Mouse (Mus musculus) embryonic facial prominence, embryonic 13.5 days (tissue): Measurements from ENCODE around the gene Trp53bp2. TPM values are rescaled to one million over a fixed set of nuclear protein-coding genes. Genes with fewer than 3 reads are reported as not detected.

Experiments used
- ATAC-seq: fragments of 200-750 bp; cut with Nextera tagmentation; 2 replicates; pipeline ENCODE4 v1.8.0; 2017; ENCODE audit warnings: low read depth; ENCODE audit not compliant: insufficient number of reproducible peaks, insufficient read depth, low FRiP score, low TSS enrichment
- H3K27ac ChIP-seq: fragments of 300-500 bp; sonication (generic); 2 replicates; pipeline ENCODE4 v1.5.1; 2015; ENCODE audit warnings: moderate library complexity, mild to moderate bottlenecking, inconsistent platforms
- H3K27me3 ChIP-seq: fragments of 300-500 bp; sonication (generic); 2 replicates; pipeline ENCODE4 v1.6.1; 2015; ENCODE audit warnings: mild to moderate bottlenecking, inconsistent platforms
- H3K36me3 ChIP-seq: fragments of 300-500 bp; sonication (generic); 2 replicates; pipeline ENCODE4 v1.6.1; 2015; ENCODE audit warnings: mild to moderate bottlenecking, inconsistent platforms
- H3K4me1 ChIP-seq: fragments of 300-500 bp; sonication (generic); 2 replicates; pipeline ENCODE4 v1.6.1; 2015; ENCODE audit warnings: inconsistent platforms
- H3K4me2 ChIP-seq: fragments of 300-500 bp; sonication (generic); 2 replicates; pipeline ENCODE4 v1.6.1; 2015; ENCODE audit warnings: moderate library complexity, mild to moderate bottlenecking, inconsistent platforms
- H3K4me3 ChIP-seq: fragments of 300-500 bp; sonication (generic); 2 replicates; pipeline ENCODE4 v1.5.1; 2015; ENCODE audit warnings: mild to moderate bottlenecking, inconsistent platforms
- H3K9ac ChIP-seq: fragments of 300-500 bp; sonication (generic); 2 replicates; pipeline ENCODE4 v1.6.1; 2015; ENCODE audit warnings: mild to moderate bottlenecking, inconsistent platforms
- H3K9me3 ChIP-seq: fragments of 300-500 bp; sonication (generic); 2 replicates; pipeline ENCODE4 v1.6.1; 2016; ENCODE audit warnings: inconsistent platforms
- WGBS: fragments of 180-500 bp; shearing (Covaris S2); methylation state at CpG from one replicate; pipeline ENCODE4 v1.1.7; 2015; ENCODE audit warnings: mixed read lengths; 5-methylcytosine and 5-hydroxymethylcytosine counted together
- polyA plus RNA-seq: library from polyadenylated mRNA; unstranded; fragments of >200 nt; fragmentation: Nextera tagmentation; extraction: Ambion mirVana; gene quantifications from 2 replicates; pipeline ENCODE4 v1.2.1, GENCODE M21; 2015

The Trp53bp2 gene
- polyA plus RNA-seq, 1 experiment from 2014 or later, result 25.2 TPM

DNA sequence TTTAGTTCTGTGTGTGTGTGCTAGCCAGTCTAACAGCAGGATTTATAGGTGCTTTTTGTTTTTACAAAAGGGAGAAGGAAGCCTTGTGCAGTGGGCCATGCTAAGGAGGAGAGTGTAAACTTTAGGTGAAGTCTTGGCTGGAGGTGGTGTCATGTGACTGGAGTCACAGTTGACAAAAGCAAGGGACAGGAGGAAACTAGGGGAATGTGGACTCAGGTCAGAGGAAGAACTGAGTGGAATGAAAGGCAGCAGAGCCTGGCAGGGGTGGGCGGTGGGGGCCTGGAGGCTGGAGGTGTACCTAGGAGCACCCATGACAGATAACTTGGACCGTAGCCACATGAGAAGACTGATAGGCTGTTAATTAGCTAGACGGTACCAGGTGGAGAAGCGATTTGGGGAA, 56.3 kb downstream of the Trp53bp2 start:
- peaks cover 60% of the 10 kb centered on the region for H3K36me3 ChIP-seq
- 76% methylated on average over 4 of the region's 4 CpGs for WGBS
- no peak for ATAC-seq

DNA sequence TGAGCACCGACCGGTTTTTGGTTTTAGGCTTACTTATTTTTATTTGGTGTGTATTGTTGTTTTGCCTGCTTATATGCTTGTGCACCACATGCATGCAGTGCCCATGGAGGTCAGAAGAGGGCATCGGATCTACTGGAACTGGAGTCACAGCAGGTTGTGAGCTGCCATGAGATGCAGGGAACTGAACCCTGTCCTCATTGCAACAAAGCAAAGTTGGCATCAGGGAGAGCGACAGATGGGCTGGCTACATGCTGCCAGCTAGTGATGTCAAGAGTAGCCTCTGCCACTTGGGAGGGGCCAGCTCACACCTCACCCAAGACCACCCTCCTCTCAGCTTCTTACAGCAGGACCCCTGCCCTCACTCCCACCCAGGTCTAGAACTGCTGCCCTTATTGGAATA, 57.0 kb downstream of the Trp53bp2 start:
- 95% methylated on average over 4 of the region's 4 CpGs for WGBS
- Histone ChIP-seq H3K27ac (no peak overlapping the region), H3K36me3 (peaks cover 67% of the 10 kb centered on the region), H3K27me3 (no peaks in the 10 kb centered on the region), H3K9me3 (no peaks in the 10 kb centered on the region), H3K9ac (no peak overlapping the region), H3K4me3 (no peak overlapping the region), H3K4me2 (no peak overlapping the region), H3K4me1 (no peaks in the 10 kb centered on the region)
- no peak for ATAC-seq

More for the DNA sequence above, 56.3 kb downstream of the Trp53bp2 start:
- H3K9me3 ChIP-seq, result no peaks in the 10 kb centered on the region
- H3K4me2 ChIP-seq, result no peak overlapping the region
- H3K27ac ChIP-seq, result no peak overlapping the region
- no peaks in the 10 kb centered on the region for H3K27me3 ChIP-seq
- H3K9ac ChIP-seq, result no peak overlapping the region
- H3K4me3 ChIP-seq, result no peak overlapping the region
- H3K4me1 ChIP-seq, result no peaks in the 10 kb centered on the region

DNA sequence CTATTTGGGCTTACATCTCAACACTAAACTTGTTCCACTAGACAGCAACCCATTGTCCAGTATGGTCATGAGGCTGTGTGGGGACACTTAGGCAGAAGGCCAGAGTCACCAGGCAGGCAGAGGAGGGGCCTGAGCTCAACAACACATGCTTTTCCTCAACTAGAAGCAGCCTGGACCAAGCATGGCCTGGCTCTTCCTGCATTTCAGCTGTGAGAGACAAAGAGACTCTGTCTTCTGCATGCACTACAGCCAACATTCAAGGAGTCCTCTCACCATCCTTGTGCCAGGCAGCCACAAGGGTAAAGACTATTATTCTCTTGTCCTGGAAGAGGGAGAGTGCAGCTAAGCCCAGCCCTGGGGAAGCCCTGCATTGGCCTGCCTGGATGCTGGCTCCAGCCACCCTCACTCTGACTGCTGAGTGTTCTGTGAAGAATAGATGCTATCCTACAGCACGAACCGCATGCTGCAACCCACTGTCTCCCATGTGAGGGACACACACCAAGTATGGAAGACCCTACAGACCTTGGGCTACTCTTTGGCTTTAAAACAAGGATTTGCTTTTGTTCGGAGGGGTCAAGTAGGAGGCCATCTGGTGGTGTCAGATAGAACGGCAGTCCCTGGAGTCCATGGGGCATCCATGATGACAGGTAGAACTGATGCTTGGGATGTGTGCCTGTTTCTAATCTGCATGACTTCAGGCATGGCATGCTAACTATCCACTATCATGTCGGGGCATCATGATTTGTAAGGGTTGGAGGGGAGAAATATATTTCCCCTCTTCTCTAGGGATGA, 66.2 kb downstream of the Trp53bp2 start:
- H3K27ac ChIP-seq, result no peak overlapping the region
- H3K9ac ChIP-seq, result no peak overlapping the region
- ATAC-seq, result no peak
- H3K9me3 ChIP-seq, result no peaks in the 10 kb centered on the region
- H3K36me3 ChIP-seq, result peaks cover 98% of the 10 kb centered on the region
- no peaks in the 10 kb centered on the region for H3K27me3 ChIP-seq
- 84% methylated on average over 5 of the region's 5 CpGs for WGBS
- no peak overlapping the region for H3K4me3 ChIP-seq
- H3K4me2 ChIP-seq, result no peak overlapping the region
- no peaks in the 10 kb centered on the region for H3K4me1 ChIP-seq

DNA sequence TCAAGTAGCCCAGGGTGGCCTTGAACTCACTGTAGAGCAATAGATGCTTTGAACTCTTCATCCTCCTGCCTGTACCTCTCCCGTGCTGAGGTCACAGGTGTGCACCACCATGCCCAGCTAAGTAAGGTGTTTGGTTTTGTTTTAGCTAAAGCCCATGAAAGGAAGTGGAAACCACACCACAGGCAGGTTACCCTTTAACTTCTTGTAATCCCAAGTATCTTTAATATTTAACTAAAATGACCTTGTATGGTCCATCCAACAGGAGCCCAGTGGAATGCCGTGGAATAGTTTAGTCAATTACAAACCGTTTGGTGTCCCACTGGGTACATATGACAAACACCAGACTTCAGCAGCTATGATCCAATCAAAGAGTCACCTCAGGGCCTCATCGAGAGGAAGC, 70.0 kb downstream of the Trp53bp2 start:
- Histone ChIP-seq H3K4me2 (no peak overlapping the region), H3K4me3 (no peak overlapping the region), H3K36me3 (peaks cover 98% of the 10 kb centered on the region), H3K4me1 (no peaks in the 10 kb centered on the region), H3K27me3 (no peaks in the 10 kb centered on the region), H3K9ac (no peak overlapping the region), H3K9me3 (no peaks in the 10 kb centered on the region), H3K27ac (no peak overlapping the region)
- ATAC-seq, result no peak
- WGBS, result 88% methylated on average over 4 of the region's 4 CpGs

DNA sequence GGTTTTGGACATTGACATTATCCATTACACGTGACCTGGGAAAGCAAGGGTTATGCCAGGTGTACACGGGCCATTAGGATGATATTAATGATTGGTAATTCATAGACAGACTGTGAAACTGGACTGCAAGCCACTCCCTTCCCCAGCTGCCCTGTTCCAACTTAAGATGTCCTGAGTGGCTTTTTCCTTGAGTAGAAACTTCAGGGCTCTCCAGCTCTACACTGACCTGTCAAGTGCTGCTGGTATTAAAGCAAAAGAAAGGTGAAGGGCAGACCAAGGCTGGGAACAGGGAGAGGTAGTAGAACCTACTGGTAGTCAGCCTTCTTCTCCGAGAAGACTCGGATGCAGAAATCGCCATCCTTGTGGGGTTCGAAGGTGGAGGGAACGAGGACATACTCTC, 72.2 kb downstream of the Trp53bp2 start:
- Histone ChIP-seq H3K9me3 (no peaks in the 10 kb centered on the region), H3K9ac (no peak overlapping the region), H3K27me3 (no peaks in the 10 kb centered on the region), H3K27ac (no peak overlapping the region), H3K36me3 (peaks cover 95% of the 10 kb centered on the region), H3K4me1 (no peaks in the 10 kb centered on the region), H3K4me2 (no peak overlapping the region), H3K4me3 (no peak overlapping the region)
- ATAC-seq, result no peak
- 94% methylated on average over 7 of the region's 7 CpGs for WGBS

DNA sequence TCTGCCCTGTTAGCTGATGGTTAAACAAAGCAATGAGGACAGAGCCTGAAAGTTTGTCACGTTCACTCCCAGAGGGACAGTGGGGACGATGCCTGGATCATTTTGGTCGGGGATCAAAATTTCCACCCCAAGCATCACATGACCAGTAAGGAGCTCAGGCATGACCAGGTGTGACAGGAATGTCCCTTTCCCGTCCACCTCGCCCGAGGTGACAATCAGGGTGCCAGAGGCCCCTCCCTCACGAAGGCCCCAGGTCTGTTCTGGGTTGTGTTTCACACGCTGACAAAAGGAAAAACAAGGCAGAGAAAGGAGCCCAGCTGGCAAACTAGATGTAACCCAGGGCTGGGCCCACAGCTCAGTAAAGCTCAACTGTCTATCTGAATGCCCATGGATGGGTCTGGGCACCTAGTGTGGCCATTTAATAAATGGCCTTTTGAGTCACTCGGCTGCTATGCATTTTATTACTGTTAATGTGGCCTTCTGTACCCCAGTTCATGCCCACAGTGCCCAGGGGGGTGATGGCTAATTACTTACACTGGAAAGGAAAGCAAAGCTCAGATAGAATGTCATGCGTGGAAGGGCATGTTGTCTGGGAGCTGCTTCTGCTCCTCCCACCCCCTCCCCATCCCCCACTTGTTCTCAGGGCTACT, 72.8 kb downstream of the Trp53bp2 start:
- H3K4me1 ChIP-seq, result no peaks in the 10 kb centered on the region
- H3K27ac ChIP-seq, result no peak overlapping the region
- no peaks in the 10 kb centered on the region for H3K9me3 ChIP-seq
- 85% methylated on average over 10 of the region's 10 CpGs for WGBS
- H3K4me3 ChIP-seq, result no peak overlapping the region
- H3K36me3 ChIP-seq, result peaks cover 96% of the 10 kb centered on the region
- no peak overlapping the region for H3K9ac ChIP-seq
- ATAC-seq, result no peak
- H3K27me3 ChIP-seq, result no peaks in the 10 kb centered on the region
- no peak overlapping the region for H3K4me2 ChIP-seq

DNA sequence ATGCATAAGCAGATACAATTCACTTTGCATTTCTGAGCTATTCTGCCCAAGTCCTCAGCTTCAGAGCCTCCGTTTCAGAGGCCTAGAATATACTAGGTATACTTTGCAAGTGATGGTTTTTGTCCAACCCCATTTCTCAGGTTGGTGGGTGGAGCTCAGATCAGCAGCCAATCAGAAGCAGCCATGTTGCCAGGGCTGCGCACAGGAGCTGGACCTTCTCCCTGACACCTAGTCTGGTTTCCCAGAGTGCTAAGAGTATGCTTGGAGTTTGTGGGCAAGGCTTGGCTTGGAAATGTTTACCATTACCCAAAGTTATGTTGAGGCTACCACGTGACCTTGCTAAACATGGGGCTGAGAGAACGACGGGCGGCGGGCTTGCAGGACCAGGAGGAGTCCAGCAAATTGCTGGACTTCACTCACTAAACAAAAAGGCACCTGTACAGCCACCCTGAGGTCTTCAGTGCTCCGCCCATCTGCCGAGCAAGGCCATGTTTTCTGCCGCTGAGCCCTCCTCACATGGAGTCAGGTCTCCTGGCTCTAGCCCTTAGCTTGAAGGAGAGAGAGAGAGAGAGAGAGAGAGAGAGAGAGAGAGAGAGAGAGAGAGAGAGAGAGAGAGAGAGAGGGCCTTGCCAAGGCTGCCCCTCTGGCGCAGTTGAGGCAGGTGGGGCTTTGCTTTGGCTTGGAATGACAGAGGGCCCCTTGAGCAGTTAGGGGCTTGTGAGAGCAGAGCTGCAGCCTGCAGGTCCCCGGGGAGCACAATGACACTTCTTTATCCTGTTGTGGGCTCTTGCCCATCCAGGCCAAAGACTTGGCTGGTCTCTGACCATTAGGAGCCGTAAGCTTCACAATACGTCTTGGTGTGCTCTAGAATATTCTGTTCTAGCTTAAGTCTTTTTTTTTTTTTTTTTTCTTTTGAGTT, 74.3 kb downstream of the Trp53bp2 start:
- H3K4me3 ChIP-seq, result no peak overlapping the region
- 91% methylated on average over 14 of the region's 14 CpGs for WGBS
- H3K27ac ChIP-seq, result no peak overlapping the region
- H3K4me2 ChIP-seq, result no peak overlapping the region
- no peaks in the 10 kb centered on the region for H3K9me3 ChIP-seq
- no peak for ATAC-seq
- no peaks in the 10 kb centered on the region for H3K4me1 ChIP-seq
- no peaks in the 10 kb centered on the region for H3K27me3 ChIP-seq
- peaks cover 95% of the 10 kb centered on the region for H3K36me3 ChIP-seq
- no peak overlapping the region for H3K9ac ChIP-seq

DNA sequence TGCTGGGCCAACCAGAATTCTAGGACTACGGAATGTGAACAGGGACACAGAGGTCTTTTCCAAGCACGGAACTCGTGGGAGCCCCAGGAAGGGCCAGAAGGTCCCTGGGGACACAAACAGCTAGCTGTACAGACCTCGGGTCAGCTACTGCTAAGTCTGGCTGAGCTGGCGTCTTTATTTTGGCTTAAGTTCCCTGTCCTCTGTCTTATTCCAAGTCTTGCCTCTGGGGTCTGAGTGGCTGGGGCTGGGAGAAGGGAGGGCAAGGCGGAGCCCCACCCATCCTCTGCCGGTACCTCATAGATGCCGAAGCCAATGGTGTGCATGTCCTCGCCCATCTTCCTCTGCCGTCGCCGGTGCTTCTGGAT, 74.9 kb downstream of the Trp53bp2 start:
- Histone ChIP-seq H3K4me1 (no peaks in the 10 kb centered on the region), H3K4me3 (no peak overlapping the region), H3K9ac (no peak overlapping the region), H3K4me2 (no peak overlapping the region), H3K9me3 (no peaks in the 10 kb centered on the region), H3K36me3 (peaks cover 95% of the 10 kb centered on the region), H3K27me3 (no peaks in the 10 kb centered on the region), H3K27ac (no peak overlapping the region)
- WGBS, result 87% methylated on average over 12 of the region's 12 CpGs
- no peak for ATAC-seq

DNA sequence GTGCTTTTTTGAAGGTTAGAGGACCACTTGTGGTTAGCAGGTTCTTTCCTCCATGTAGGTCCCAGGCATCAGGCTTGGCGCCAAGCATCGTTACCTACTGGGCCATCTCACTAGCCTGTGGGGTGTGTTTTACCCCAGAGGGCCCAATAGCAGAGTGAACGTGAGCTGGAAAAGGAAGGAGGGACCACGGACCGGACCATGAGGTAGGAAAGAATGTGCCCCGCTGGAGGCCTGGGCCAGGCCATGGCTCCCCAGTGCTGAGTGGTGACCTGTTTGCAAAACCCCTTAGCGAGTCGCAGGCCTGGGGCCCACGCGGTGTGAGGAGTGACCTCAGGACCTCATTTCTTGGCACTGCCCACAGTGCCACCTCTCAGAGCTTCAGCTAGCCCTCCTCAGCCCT, 79.5 kb downstream of the Trp53bp2 start:
- ATAC-seq, result no peak
- H3K4me2 ChIP-seq, result no peak overlapping the region
- H3K4me1 ChIP-seq, result 0 out of 2 replicates have a peak, but pooled peaks cover 7% of the 10 kb centered on the region
- H3K36me3 ChIP-seq, result peaks cover 85% of the 10 kb centered on the region
- no peaks in the 10 kb centered on the region for H3K9me3 ChIP-seq
- H3K4me3 ChIP-seq, result no peak overlapping the region
- H3K9ac ChIP-seq, result no peak overlapping the region
- no peak overlapping the region for H3K27ac ChIP-seq
- 91% methylated on average over 10 of the region's 10 CpGs for WGBS
- H3K27me3 ChIP-seq, result no peaks in the 10 kb centered on the region

DNA sequence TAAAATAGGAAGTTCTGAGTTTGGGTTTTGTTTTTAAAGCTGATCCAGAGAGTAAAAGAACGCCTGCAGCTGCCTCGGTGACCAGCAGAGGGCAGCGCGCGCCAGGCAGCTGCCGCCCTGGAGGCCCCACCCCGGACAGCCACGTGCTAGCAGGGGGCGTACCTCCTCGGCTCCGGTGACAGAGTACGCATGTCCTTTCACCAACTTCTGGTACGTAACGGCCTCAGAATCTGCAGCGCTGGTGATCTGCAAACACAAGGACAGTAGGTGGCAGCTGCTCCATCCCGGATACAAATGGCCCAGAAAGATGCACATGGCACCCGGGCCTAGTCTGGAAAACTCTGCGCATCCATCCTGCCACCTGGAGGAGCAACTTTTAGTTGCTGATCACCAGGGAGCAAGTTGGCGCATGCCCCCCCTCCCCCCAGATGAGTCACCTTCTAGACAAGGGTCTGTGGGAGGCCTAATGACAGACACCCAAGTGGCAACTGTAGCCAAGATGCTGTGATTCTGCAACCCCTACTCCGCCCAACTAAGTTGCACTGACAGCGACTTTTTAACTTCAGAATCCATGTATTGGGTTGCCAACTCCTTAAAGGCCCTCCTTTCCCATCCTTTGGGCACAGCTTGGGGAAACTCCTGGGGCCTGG, 81.0 kb downstream of the Trp53bp2 start:
- H3K4me3 ChIP-seq, result peak overlapping the region; percentile 25
- peak overlapping the region; percentile 39 for H3K27ac ChIP-seq
- 10% methylated on average over 21 of the region's 21 CpGs for WGBS
- H3K9ac ChIP-seq, result peak overlapping the region; percentile 47; the same call in 1 of the 2 replicates
- ATAC-seq, result peak; percentile 86
- H3K4me1 ChIP-seq, result 0 out of 2 replicates have a peak, but pooled peaks cover 10% of the 10 kb centered on the region
- no peaks in the 10 kb centered on the region for H3K27me3 ChIP-seq
- H3K4me2 ChIP-seq, result peak overlapping the region; percentile 56
- no peaks in the 10 kb centered on the region for H3K9me3 ChIP-seq
- H3K36me3 ChIP-seq, result peaks cover 74% of the 10 kb centered on the region

DNA sequence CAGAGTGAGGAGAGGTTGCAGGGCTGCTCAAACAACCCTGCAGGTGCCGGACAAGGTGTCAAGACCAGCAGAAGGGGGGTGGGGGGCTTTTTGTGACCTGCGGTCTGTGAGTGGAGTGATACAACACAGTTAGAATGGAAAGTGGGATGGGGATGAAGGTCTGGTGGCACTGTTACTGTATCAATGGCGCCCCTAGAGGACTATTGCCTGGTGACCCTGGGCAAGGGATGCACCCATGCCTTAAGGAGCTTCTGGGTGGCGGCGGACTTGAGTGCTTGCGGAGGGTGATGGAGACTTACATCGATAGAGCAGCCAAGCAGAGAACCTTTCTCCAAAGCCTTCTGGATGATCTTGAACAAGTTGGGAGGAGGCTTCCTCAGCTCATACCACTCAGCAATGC, 81.6 kb downstream of the Trp53bp2 start:
- no peak overlapping the region; the same call in 1 of the 2 replicates for H3K27ac ChIP-seq
- H3K4me3 ChIP-seq, result no peak overlapping the region
- H3K9ac ChIP-seq, result 0 out of 2 replicates have a peak overlapping the region, but pooled peaks have one; percentile 32
- H3K27me3 ChIP-seq, result no peaks in the 10 kb centered on the region
- H3K9me3 ChIP-seq, result no peaks in the 10 kb centered on the region
- H3K4me1 ChIP-seq, result 0 out of 2 replicates have a peak, but pooled peaks cover 11% of the 10 kb centered on the region
- ATAC-seq, result no peak
- 75% methylated on average over 7 of the region's 7 CpGs for WGBS
- H3K4me2 ChIP-seq, result peak overlapping the region; percentile 56; the same call in 1 of the 2 replicates
- peaks cover 67% of the 10 kb centered on the region for H3K36me3 ChIP-seq
